Mouse (Mus musculus): ENCODE results near the gene 5730596B20Rik.

5730596B20Rik gene

DNA sequence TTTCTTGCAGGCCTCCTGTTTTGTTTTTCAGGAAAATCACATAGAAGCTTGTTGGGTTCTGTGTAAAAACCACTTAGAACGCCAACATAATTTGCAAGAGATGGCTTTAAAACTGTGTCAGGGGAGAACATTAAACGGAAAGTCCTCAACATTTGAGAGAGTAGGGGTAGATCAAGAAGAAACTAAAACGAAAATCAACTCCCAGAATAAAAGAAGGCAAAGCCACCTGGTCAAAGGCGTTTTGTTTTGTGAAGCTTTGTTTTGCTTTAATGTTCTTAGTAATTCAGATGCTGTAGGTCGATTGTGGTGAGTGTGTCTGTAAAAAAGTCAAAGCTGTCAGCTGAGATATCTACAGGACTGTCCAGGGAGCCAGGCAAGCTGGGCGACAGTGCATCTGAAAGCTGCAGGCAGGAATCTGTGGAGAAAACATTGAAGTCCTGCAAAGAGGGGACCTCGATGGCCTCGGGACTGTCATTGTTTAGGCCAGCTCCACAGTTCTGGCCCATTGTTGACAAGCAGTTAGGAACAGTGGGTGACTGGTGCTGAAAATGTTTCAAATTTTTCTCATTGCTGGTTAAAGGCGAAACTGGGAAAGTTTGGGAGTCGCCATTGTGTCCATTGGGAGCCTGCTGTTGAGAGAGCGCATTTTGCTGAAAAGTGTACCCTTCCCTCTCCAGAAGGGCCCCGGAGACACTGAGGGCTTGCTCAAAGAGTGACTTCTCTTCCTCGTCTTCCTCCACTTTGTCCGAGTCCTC lies 14.5 kb upstream of the 5730596B20Rik start:
- peak in 1 of 2 experiments; percentile 51 for DNase-seq

DNA sequence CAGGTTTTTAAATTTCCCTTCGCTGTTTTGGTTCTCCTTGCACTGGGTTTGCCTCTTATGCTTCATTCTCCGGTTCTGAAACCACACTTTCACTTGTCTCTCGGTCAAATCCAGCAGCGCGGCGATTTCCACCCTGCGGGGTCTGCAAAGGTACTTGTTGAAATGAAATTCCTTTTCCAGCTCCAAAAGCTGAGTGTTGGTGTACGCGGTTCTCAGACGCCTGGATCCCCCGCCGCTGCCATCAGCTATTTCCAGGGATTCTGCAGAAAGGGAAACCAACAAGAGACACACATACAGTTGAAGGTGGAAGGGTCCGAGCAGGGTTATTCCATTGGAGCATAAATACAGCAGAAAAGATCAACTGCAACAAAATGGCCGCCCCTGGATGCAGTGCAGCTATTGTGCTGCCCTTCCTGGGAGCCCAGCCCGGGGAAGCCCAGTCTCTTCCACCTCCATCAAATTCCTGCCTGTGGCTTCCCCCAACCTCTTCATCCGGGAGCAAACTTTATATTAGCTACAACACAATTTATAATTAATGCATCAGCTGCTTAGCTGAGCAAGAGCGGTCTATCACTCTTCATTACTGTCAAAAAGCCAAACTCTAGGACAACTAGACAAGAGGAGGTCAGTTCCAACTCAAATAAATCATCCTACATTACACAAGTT lies 13.8 kb upstream of the 5730596B20Rik start:
- DNase-seq = peak; percentile 63 to 83

DNA sequence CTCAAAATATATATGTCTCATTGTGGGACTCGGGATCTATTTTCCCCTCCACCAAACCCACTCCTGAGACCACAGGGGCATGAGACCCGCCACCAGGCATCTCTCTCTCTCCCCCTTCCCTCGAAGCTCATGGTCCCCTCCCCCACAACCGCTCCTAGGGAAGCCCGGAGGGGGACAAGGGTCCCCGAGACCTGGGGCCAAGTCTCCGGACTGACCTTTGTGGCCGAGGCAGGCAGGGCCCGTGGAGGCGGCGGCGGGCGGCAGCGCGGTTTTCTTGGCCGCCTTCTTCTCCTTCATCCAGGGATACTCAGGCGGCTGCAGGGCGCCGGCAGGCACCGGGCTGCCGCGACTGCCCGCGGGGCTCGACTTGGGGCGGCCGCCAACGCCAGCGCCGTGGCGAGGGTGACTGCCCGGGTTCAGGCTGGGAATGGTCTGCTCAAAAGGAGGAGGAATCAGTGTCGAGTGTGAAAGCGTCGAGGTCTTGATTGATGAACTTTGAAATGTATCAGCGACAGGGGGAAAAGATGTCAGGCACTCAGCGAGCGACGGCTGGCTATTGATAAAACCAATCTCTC lies 13.2 kb upstream of the 5730596B20Rik start:
- DNase-seq = peak; percentile 58 to 67

DNA sequence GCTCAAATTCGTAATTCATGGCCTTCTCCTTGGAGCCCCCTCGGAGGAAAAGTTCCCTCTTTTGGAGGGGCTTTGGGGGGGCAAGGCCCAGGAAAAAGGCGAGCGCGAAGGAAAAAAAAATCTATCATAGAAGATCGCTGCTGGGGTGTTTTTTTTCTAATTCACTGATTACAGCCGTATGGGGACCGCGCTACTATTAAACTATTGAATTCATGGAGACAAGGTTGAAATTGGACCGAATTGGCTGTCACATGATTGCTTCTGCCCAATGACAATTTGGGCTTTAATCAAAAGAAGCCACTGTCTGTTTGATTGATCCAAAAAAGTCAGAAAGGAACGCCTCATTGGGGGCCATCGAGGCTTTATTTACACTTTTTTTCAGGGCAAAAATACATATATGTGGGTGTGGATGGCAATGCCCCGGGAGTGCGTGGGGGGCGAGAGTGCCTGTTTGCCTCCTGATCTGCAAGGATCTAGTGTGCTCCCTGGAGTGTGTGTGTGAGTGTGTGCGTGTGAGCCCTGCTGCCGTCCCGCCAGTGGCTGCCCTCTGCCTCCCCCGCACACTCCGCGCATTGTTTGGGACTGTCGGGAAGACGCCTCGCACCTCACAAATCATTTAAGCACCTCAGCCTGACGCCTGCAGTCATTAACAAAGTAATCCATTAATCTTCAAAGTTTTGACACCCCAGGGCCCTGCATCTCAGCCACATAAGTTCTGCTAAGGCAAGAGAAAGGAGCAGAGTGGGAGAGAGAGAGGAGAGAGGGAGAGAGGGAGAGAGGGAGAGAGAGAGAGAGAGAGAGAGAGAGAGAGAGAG lies 12.5 kb upstream of the 5730596B20Rik start, which contains the start of gene Hoxa2:
TSS of gene Hoxa2 (minus strand) at position 206 of the 815 bp plus-strand sequence.
- DNase-seq = peak; percentile 68 to 82

DNA sequence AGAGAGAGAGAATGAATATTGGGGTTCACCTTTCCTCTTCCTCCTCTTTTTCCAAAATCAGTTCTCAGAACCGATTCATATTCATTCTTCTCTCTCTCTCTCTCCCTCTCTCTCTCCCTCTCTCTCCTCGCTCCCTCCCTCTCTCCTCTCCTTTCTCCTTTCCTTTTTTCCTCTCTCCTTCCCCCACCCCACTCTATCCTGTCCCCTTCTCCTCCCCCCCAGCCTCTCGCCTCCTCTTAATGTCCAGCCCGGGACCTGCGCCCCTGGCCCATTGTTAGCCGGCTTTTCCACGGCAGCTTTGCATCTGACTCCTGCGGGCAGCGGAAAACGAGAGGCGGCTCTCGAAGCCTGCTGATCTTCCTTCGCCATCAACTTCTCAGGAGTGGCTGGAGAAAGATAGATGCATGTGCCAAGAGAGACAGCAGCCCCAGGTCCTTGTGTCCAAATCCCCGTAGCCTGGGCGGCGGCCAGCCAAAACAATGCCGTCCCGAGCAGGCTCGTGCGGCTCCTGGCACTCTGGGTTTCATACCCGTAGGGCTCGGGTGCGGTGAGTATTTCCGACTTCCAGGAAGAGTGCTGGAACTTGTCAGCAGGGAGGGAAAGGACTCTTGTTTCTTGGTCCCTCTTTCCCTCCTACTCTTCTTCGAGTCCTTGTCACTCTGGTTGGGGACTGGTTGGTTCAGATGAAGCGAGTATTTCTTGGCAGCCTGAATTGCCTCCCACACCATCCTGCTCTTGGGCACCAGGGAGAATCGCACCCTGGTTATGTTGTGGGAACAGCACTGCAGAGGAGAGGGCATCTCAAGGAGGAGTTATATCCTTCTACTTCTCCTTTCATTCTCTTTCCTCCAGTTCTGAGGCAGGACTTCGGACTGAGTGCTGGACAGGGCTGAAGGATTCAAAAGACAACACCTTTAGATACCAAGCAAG lies 11.6 kb upstream of the 5730596B20Rik start:
- peak; percentile 68 to 79 for DNase-seq

DNA sequence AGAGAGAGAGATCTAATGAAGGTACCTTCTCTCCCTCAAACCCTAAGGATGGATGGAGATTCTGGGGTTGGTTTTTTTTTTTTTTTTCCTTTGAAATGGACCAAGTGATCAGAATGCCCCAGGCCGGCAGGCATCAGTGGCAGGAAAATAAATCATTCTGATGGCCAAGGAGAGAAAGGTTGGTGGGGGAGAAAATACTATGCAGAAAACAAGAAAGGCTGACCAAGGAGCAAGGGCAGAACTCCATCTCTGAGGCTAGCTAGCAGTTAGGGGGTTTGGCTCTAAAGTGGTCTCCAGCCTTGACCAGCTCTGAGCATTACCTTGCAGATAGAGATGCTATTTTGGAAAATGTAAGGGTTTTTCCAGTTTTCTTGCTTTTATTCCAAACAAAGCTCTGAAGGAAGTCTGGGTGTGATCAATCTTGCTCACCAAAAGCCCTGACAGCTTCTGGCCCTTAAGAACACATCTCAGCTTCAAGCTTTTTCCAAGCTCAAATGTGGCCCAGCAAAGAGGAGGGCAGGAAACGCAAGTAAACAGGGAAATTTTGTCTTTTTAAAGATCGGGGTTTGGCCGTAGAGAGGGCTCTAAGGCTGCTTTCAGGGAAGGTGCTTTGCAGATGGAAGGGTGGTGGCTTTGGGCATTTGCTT lies 10.7 kb upstream of the 5730596B20Rik start:
- DNase-seq = no peak

DNA sequence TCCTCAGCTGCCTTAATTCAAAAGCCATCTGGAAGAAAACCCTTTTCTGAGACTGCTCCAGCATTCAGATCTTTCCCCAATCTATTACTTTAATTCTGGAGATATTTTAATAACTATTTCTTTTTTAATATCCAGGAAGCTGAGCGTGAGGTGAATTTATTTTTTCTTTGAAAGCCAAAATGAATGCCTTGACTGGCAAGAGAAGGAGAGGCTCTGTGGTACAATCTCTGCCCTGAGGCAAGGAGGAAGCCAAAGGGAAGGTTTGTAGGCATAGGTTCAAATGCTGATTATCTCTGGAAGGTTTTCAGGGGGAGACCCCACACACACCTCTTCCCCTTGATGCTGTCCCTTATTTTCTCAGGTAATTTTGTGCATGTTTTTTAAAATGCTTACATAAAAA lies 10.1 kb upstream of the 5730596B20Rik start:
- DNase-seq = no peak

DNA sequence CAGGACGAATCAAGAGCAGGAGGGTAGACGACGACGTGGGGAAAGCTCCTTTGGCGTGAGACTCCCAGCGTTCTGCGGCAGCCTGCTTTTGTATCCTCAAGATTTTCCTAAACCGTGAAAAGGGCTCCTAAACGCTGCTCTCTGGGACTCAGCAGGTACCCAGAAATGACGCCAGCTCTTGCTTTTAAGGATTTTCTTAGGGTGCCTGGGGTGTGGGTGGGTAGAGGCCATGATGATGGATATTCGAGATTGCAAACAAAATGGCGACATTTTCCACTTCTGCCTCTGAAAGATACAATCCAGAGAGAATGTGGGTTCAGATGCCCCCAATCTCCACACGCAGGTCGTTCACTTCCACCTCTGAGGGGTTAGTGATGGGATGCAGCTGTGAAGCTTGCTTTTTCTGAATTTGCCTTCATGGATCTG lies 9.5 kb upstream of the 5730596B20Rik start:
- no peak for DNase-seq

DNA sequence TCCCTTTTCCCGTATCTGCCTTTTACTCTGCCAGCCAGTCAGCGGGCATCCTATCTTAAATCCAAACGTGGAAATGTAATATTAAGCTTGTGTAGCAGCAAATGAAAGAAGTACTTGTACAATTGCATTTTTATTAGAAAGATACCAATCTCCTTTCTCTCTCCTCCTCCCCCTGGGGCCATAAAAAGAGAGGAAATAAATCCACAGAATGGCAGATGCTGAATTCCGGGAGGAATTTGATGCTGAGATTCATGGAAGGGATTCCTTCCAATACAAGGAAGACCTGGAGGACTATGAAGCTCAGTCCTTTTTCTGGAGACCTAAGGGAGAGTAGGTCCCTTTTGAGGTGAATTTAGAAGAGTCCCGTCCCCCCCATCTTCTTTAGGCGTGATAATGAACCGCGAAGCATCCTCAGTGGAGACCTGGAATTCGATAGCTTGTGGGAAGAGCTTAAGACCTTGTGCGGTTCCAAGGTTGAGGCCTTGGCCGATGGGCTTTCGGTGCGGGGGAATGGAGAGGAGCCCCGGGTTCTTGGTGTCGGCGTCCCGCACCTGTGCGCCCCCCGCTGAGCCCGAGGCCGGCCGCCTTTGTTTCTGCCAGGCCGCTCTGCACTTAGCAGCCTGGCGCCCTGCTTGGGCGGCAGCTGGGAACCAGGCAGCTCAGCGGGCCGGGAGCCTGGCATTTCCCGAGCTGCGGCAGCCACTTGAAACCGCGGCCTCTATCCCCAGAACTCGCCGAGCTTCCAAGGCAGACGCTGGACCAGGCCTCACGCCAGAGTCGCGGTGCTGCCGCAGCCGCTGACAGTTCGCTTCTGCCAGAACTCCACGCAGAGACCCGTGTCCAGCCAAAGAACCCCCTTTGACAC lies 8.9 kb upstream of the 5730596B20Rik start:
- DNase-seq = peak; percentile 44 to 65

DNA sequence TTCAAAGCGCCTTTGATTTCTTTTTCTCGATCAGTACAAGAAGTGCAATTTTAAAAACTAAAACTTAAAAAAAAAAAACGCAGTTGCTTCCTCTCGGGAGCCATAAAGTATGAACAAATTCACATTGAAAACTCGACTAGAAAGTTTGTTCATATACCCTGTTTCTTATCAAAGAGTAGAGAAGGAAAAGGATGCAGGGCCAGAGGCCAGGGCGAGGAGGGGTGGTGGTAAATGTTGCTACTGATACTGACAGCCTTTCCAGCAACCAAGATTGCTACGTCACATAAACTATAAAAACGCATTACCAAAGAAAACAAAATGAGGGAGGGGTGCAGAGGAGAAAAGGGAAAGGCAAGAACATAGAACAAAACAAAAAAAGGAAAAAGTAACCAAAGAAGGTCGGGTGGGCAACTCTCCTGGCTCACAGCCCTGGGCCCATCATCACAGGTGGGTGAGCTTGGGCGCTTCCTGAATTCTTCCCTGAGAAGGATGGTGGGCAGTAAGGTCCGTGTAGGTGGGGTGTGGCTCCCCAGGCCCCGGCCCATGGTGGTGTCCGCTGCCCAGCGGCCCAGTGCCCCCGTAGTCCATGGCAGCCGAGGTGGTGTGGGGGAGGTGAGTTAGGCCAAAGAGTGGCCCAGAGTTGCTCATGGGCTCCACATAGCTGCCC lies 7.7 kb upstream of the 5730596B20Rik start:
- no peak for DNase-seq

DNA sequence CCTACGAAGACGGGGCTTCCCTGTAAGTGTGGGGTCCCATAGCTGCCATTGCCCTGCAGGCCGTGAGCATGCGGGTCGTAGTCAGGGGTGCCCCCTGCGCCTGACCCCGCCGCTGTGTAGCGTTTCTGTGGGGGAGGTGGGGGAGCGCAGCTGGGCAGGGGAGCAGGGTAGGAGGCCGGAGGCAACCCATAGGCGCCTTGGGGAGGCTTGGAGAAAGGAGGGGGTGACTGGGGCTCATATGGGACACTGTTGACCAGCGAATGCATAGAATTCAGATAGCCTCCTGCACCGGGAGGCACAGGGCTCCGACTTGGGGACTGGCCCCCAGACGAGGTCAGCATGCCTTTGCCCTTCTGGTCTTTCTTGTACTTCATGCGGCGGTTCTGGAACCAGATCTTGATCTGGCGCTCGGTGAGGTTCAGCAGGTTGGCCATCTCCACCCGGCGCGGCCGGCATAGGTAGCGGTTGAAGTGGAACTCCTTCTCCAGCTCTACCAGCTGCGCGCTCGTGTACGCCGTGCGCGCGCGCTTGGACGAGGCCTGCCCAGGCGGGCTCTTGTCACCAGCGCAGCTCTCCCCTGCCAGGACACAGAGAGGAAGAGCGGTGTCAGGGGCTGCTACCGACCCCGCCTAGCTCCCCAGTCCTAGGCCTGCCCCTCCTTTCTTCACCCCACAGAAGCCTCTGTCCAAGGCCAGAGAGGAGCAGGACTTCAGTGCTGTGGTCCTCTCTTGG lies 7.0 kb upstream of the 5730596B20Rik start:
- DNase-seq = peak in 1 of 2 experiments; percentile 86

DNA sequence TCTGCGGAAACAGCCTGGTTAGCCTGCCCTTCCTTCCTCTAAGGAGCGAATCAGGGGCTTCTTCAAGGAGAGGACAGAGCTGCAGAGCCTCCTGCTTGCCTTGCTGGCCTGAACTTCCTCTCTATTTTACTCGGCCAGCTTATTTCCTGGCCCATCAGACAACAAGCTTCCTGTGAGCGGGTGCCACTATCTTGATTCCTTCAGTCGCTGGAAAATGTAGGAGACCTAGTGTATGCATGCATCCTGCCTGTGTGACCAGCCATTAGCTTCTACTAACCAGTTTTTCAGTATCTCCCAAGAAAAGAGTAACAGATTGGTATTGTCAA lies 6.4 kb upstream of the 5730596B20Rik start:
- DNase-seq = peak in 1 of 2 experiments; percentile 71

DNA sequence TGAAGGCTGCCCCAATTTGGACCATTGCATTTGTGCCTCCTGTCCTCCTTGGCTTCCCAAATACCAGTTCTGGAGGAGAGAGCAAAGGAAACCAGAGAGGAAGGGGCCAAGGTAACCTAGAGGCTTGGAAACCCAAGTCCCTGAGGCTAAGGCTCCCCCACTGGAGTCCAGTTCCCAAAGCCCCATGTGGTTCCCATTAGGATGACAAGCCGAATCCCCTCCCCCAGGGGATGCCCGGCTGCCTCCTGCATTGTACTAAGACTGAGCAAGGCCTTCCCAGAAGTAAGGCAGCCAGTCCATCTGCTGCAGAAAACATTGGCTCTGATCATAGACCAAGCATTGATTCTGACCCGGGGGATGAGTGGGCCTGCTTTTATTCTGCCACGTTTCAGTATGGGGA lies 6.0 kb upstream of the 5730596B20Rik start:
- peak; percentile 59 to 72 for DNase-seq

DNA sequence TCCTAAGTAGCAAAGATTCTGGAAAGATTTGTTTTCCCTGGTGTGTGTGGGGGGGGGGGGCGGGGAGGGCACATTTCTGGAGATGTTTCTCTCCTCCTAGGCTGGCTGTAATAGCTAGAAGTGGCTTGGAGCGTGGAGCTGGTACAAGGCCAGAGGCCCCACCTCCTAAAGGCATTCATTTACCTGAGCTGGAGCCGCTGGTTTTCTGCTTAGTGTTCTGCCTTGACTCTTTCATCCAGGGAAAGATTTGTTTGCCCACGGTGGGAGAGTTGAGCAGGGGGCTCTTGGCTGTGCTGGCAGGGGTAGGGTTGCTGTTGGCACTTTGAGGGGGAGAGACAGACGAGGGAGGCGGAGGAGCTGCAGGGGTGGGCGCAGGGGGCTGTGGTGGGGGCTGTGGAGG lies 5.4 kb upstream of the 5730596B20Rik start:
- DNase-seq = no peak

DNA sequence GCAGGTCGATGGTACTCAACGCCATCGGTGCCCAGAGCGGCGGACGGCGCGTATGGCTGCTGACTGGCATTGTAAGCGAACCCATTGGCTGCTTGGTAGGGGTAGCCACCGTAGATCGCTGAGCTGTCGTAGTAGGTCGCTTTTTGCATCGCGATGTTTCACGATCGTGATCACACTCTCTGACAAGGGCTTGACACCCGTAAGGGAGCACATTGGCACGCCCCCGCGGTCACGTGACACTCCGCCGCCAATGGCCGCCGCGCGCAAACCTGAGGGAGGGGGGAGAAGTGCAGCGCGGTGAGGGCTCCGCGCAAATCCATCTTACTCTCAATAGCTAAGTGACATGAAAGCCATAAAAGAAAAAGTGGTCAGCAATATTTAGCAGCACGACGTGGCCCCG lies 4.8 kb upstream of the 5730596B20Rik start:
- peak; percentile 93 to 97 for DNase-seq

DNA sequence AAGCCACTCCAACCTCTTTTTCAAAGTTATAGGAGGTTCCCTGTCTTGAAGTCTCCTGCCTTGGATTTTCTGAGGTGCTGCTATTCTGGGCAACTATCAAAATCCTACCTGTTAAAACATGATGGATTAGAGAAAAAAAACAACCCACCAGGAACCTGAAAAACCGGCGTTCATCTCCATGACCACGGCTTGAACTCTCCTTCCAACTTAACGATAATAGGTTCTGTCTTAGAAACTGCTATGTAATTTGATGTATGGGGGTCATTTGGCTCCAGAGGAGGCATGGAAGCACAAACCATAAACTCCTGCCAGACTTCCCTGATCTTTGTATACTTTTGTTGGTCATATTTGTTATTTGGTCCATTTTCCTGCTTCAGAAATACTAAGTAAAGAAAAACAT lies 3.6 kb upstream of the 5730596B20Rik start:
- DNase-seq = no peak

DNA sequence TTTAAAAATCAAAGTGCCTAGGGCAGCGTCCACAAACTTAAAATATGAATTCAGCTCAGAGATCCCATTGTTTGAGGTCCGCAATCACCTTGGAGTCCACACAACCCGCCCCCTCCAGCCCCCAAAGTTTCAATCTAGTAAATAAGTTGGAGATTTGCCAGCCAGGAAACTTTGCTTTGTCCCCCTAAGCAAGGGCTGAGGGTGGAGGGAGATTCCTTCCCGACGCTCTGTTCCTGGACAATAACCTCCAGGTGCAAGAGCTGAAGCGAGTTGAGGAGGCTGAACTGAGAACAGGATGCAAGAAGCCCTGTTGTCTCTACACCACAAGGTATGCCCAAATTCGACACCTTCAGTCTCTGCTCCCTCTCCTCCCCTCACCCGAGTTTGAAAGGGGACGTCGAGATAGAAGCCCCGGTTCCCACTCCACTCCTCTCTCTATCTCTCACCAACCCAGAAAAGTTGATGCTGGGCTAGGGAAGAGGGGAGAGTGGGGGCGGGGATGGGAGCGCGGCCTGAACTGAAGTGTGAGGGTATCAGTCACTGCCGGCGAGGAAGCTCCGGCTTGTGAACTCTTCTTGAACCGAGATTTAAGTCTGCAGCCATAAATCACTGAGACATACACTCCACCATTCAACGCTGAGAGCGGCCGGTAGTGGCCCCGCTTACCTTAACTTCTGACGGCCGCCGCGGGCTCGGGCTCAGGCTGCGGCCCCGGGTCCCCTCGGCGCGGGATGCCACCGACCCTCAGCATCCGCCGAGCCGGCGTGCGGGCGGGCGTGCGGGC lies 2.1 kb upstream of the 5730596B20Rik start:
- peak; percentile 71 to 80 for DNase-seq

DNA sequence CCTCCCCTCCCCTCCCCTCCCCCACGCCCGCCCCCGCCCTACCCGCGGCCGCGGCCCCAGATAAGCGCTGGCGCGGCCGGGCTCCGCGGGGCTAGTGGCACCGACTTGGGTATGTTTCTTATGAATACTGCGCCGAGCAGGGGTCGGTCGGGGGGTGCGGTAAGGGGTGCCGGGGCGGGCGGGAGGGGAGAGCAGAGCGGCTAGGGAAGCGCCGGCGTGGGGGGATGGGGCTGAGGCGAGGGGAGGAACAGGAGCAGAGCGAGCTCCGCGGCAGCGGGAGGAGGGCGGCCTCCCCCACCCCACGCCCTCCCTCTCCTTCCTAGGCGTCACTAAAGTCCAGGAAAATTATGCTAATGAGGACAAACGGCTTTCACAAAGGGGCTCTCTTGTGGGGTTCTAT lies 1.4 kb upstream of the 5730596B20Rik start:
- peak; percentile 78 to 84 for DNase-seq
